23 mouse cellular contexts compared by ENCODE assay signal in the genomic region with DNA sequence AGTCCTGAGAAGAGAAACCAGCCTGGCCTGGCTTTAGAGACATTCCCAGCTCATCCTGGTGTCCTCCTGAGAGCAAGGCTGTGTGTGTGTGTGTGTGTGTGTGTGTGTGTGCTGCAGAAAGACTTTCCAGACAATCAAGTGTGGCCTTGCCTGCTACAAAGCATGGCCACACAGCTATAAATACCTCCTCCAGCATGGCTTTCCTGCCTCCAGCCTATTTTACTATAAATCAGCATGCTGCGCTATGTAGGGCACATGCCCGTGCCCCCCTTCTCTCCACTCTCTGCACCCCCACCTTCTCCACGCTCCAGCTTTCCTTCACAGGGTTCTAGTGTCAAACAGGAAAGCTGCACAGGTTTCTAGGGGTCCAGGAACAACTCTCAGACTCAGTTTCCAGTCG. TPM values are rescaled to one million over a fixed set of nuclear protein-coding genes. Genes with fewer than 3 reads are reported as not detected.
A peak's percentile ranks its signal among the peaks of the same experiment; 100 is the strongest.
DNase-seq lines count a peak whose midpoint lies in the region; ATAC-seq lines count a peak whose summit lies in the region.
"Had no signal": no experiment of that assay in that cellular context is flagged by ENCODE, and none has a peak within 500 bp of the region (broad histone marks: within the 10 kb centered on the region; RNA-seq: fewer than 3 reads in every experiment).

No protein-coding gene starts in this region.

- ATAC-seq in frontal cortex, adult (ENCODE audit: low TSS enrichment) = peak; percentile 59
- ATAC-seq: CD4-positive, CD25-positive, alpha-beta regulatory T cell, adult 4 months; forebrain, embryonic 16.5 days; intestine, embryonic 15.5 days had no signal

- peak; percentile 5 for DNase-seq in adrenal gland, adult 2 months
- DNase-seq in adrenal gland, postnatal 4 days (ENCODE audit: low spot score in 2 of 2) = no peak
- DNase-seq in frontal cortex, postnatal 14 days (ENCODE audit: low spot score in 2 of 2) = no peak
- peak; percentile 31 for DNase-seq in retina, postnatal 1 day
- no peak for DNase-seq in retina, embryonic 14.5 days (ENCODE audit: low spot score)
- no peak for DNase-seq in left cerebral cortex, postnatal 4 days
- DNase-seq: B cell, adult 2 months; cerebellum, adult 11 months; cerebellum, adult 8-10 months; cerebellum, postnatal 14 days; embryo, embryonic 11 days; gastrocnemius, postnatal 36 days; heart, adult 18-20 months; heart, postnatal 10 days; heart, postnatal 4 days had no signal

- intact Hi-C loops in left cerebral cortex, postnatal 4 days (cut with DNase I) = no loop called here

RNA-seq across cellular contexts. Expression of a gene that starts 19.2 kb away (rescaled TPM):
- total RNA-seq in adrenal gland, adult 2 months (2021) = under 1 TPM; 0.14 to 0.17 TPM
- polyA plus RNA-seq in adrenal gland, adult 2 months (2012; rRNA removed) = 0.12 and 0.29 TPM in 2 replicates
- total RNA-seq in adrenal gland, postnatal 4 days (2021) = 1 to 10 TPM; 2.0 to 2.5 TPM
- 10 to 100 TPM in 1 of 2 experiments, 1 to 10 TPM in 1; 9.7 to 10.7 TPM for total RNA-seq in left cerebral cortex, postnatal 4 days (2021)
- total RNA-seq: common myeloid progenitor, adult 5-6 weeks; G1E; gastrocnemius, adult 8-10 months; gastrocnemius, postnatal 36 days; heart, adult 18-20 months had no signal
- polyA plus RNA-seq: CD4-positive, CD25-positive, alpha-beta regulatory T cell, adult 4 months; erythroblast, embryonic 14.5 days; G1E had no signal

Comparison
In these comparisons a context has a peak if more than half of its experiments do, and no peak if none do; other contexts are left out.
1. DNase-seq: peak in adrenal gland, adult 2 months (single experiment) and retina, postnatal 1 day (single experiment); none in adrenal gland, postnatal 4 days (0 of 2), frontal cortex, postnatal 14 days (0 of 2), retina, embryonic 14.5 days (single experiment) and left cerebral cortex, postnatal 4 days (single experiment).